Mouse (Mus musculus): ENCODE results near the gene Bach2. TPM values are rescaled to one million over a fixed set of nuclear protein-coding genes. Genes with fewer than 3 reads are reported as not detected.

Bach2 gene
- polyA plus RNA-seq, 1 experiment from 2014 or later: 6.7 TPM

DNA sequence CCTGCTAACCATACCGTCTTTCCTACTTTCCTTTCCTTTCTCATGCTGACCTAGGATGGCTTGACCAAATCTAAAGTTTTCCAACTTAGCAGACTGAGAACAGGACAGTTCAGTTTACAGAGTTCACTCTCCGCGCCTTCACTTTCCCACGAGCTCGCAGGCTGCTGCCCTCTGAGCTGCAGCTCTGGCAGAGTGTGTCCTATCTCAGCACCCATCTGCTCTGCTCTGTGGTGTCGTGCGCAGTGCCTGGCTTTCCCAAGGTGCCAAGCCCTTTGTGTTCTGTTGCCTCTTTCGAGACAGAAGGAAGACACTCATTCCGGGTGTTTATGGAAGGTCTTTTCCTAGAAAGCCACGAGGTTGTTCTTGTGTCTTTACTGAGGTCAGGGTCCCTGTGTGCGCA lies 300.4 kb downstream of the Bach2 start:
- no peak for ATAC-seq (replicated peaks; ENCODE audit: low FRiP score, low TSS enrichment, low read depth)
- peaks cover 19% of the 10 kb centered on the region; the same call in 1 of the 2 replicates for H3K4me1 ChIP-seq (replicated peaks; ENCODE audit: control insufficient read depth, insufficient read depth, low read length)
- no peaks in the 10 kb centered on the region for H3K27me3 ChIP-seq (replicated peaks; ENCODE audit: control insufficient read depth, insufficient read depth, low read length)
- no peak overlapping the region for H3K4me2 ChIP-seq (ENCODE audit: low read length)
- H3K36me3 ChIP-seq (ENCODE audit: control insufficient read depth, insufficient read depth, low read length): no peaks in the 10 kb centered on the region
- no peak overlapping the region for H3K9ac ChIP-seq (ENCODE audit: low read length)
- H3K4me3 ChIP-seq (ENCODE audit: low read depth, low read length): no peak overlapping the region
- no peaks in the 10 kb centered on the region for H3K9me3 ChIP-seq (ENCODE audit: control insufficient read depth, low read length)
- H3K27ac ChIP-seq (ENCODE audit: low read depth): no peak overlapping the region
- 69% methylated on average over 11 of the region's 11 CpGs for WGBS
- DNase-seq (ENCODE audit: low spot score): no peak

DNA sequence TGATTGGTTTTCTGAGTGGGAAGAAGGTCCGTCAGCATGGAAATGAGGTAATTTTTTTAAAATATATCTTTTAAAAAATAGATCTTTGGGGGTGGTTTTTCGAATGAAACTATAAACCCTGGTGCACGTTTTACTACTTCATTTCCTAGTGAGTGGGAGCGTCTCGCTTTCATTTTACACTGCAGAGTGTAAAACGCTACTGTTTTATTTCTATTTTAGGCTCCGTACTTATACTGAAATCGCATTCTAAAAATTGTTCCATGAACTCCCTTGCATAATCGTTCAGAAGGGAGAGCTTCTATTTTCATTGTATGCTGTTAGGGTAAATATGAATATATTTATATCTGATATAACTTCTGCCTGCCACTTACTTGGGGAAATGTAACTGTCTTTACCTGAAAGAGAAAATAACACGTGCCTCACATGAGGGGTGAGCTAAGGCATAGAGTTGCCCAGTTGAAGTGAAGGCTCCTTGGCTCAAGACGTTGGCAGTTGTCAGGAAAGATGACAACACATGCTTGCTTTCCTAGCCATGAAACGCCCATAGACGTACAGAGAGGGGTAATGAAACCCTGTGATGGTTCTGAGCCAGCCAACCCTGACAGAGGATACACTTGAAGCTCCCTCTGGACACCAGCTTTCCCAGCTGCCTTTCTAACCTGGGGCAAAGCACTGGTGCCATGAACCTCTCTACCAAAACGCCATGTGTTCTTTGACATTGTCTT lies 306.4 kb downstream of the Bach2 start:
- Histone ChIP-seq H3K27ac (ENCODE audit: low read depth) (no peak overlapping the region), H3K27me3 (replicated peaks; ENCODE audit: control insufficient read depth, insufficient read depth, low read length) (no peaks in the 10 kb centered on the region), H3K4me1 (replicated peaks; ENCODE audit: control insufficient read depth, insufficient read depth, low read length) (no peaks in the 10 kb centered on the region), H3K36me3 (ENCODE audit: control insufficient read depth, insufficient read depth, low read length) (no peaks in the 10 kb centered on the region), H3K9ac (ENCODE audit: low read length) (no peak overlapping the region), H3K9me3 (ENCODE audit: control insufficient read depth, low read length) (no peaks in the 10 kb centered on the region), H3K4me2 (ENCODE audit: low read length) (no peak overlapping the region), H3K4me3 (ENCODE audit: low read depth, low read length) (no peak overlapping the region)
- DNase-seq (ENCODE audit: low spot score) (no peak), ATAC-seq (replicated peaks; ENCODE audit: low FRiP score, low TSS enrichment, low read depth) (no peak)
- 88% methylated on average over 14 of the region's 14 CpGs for WGBS

DNA sequence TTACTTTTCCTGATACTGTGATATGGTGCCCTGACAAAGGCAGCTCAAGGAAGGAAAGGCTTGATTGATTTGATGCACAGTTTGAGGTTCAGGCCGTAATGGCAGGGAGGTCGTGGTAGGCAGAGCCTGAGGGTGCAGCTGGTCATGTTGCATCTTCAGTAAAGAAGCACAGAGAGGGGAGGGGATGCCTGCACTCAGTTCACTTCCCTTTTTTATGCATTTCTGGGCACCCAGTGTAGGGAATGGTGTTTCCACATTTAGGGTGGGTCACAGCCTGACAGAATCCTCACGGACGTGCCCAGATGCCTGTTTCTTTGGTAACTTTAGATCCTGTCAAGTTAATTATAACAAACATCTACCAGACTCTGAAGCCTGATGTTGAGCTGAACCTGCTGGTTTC lies 306.9 kb downstream of the Bach2 start:
- no peak overlapping the region for H3K27ac ChIP-seq (ENCODE audit: low read depth)
- no peak overlapping the region for H3K4me2 ChIP-seq (ENCODE audit: low read length)
- H3K36me3 ChIP-seq (ENCODE audit: control insufficient read depth, insufficient read depth, low read length): no peaks in the 10 kb centered on the region
- H3K4me3 ChIP-seq (ENCODE audit: low read depth, low read length): no peak overlapping the region
- 58% methylated on average over 4 of the region's 4 CpGs for WGBS
- H3K9ac ChIP-seq (ENCODE audit: low read length): no peak overlapping the region
- no peaks in the 10 kb centered on the region for H3K9me3 ChIP-seq (ENCODE audit: control insufficient read depth, low read length)
- ATAC-seq (replicated peaks; ENCODE audit: low FRiP score, low TSS enrichment, low read depth): no peak
- no peaks in the 10 kb centered on the region for H3K4me1 ChIP-seq (replicated peaks; ENCODE audit: control insufficient read depth, insufficient read depth, low read length)
- H3K27me3 ChIP-seq (replicated peaks; ENCODE audit: control insufficient read depth, insufficient read depth, low read length): no peaks in the 10 kb centered on the region
- no peak for DNase-seq (ENCODE audit: low spot score)

DNA sequence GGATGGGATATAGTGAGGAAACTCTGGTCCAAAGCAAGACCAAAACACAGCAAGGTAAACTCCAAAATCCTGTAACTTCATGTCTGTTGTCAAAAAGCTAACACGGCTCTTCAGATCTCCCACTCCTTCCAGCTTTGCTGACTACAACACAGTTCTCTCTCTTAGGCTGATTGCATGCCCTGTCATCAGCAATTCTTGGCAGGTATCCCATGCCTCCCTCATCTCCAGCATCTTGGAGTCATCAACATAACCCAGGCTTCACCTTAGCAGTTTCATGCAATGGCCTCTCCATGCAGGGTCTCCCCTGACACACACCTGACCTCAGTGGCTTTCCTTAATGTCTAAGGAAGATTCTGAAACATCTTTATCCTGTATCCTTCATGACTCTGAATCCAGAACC lies 310.5 kb downstream of the Bach2 start:
- H3K4me2 ChIP-seq (ENCODE audit: low read length): no peak overlapping the region
- H3K27me3 ChIP-seq (replicated peaks; ENCODE audit: control insufficient read depth, insufficient read depth, low read length): no peaks in the 10 kb centered on the region
- H3K9me3 ChIP-seq (ENCODE audit: control insufficient read depth, low read length): no peaks in the 10 kb centered on the region
- no peak overlapping the region for H3K27ac ChIP-seq (ENCODE audit: low read depth)
- ATAC-seq (replicated peaks; ENCODE audit: low FRiP score, low TSS enrichment, low read depth) (no peak), DNase-seq (ENCODE audit: low spot score) (no peak)
- H3K4me3 ChIP-seq (ENCODE audit: low read depth, low read length): no peak overlapping the region
- no peaks in the 10 kb centered on the region for H3K36me3 ChIP-seq (ENCODE audit: control insufficient read depth, insufficient read depth, low read length)
- no peaks in the 10 kb centered on the region for H3K4me1 ChIP-seq (replicated peaks; ENCODE audit: control insufficient read depth, insufficient read depth, low read length)
- 84% methylated on average over 1 of the region's 1 CpGs for WGBS
- no peak overlapping the region for H3K9ac ChIP-seq (ENCODE audit: low read length)

DNA sequence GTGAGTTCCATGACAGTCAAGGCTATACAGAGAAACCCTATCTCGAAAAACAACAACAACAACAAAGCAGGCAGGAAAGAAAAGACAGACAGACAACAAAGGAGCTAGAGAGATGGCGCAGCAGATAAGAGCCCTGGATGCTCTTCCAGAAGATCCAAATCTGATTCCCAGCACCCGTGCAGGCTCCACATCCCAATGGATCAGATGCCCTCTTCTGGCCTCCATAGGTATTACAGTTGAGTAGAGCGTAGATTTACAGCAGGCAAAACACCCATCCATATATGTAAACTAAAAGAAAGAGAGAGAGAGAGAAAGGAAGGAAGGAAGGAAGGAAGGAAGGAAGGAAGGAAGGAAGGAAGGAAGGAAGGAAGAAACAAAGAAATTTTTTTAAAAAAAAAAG lies 312.7 kb downstream of the Bach2 start:
- no peaks in the 10 kb centered on the region for H3K4me1 ChIP-seq (replicated peaks; ENCODE audit: control insufficient read depth, insufficient read depth, low read length)
- no peaks in the 10 kb centered on the region for H3K36me3 ChIP-seq (ENCODE audit: control insufficient read depth, insufficient read depth, low read length)
- ATAC-seq (replicated peaks; ENCODE audit: low FRiP score, low TSS enrichment, low read depth): no peak
- H3K4me3 ChIP-seq (ENCODE audit: low read depth, low read length): no peak overlapping the region
- WGBS: 61% methylated on average over 4 of the region's 4 CpGs
- H3K27ac ChIP-seq (ENCODE audit: low read depth): no peak overlapping the region
- H3K4me2 ChIP-seq (ENCODE audit: low read length): no peak overlapping the region
- no peak overlapping the region for H3K9ac ChIP-seq (ENCODE audit: low read length)
- H3K27me3 ChIP-seq (replicated peaks; ENCODE audit: control insufficient read depth, insufficient read depth, low read length): no peaks in the 10 kb centered on the region
- DNase-seq (ENCODE audit: low spot score): no peak
- no peaks in the 10 kb centered on the region for H3K9me3 ChIP-seq (ENCODE audit: control insufficient read depth, low read length)

DNA sequence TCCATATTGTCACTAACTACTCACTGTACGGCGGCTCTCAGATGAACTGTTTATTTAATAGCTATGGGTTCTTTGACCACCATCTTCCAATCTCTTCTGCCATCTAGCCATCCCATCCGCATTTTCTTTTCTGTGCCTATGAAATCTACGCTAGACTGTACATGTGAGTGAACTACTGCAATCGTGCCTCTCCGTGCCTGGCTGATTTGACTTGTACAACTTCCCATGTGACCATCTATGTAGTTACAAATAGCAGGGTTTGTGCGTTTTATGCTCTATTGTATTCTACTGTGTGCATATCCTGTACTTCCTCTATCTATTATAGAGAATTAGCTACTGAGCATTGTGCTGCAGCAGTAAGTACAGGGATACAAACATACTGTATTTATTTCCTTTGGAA lies 316.9 kb downstream of the Bach2 start:
- no peak overlapping the region for H3K27ac ChIP-seq (ENCODE audit: low read depth)
- no peak overlapping the region for H3K9ac ChIP-seq (ENCODE audit: low read length)
- WGBS: 90% methylated on average over 7 of the region's 7 CpGs
- no peaks in the 10 kb centered on the region for H3K27me3 ChIP-seq (replicated peaks; ENCODE audit: control insufficient read depth, insufficient read depth, low read length)
- no peak overlapping the region for H3K4me2 ChIP-seq (ENCODE audit: low read length)
- no peaks in the 10 kb centered on the region for H3K36me3 ChIP-seq (ENCODE audit: control insufficient read depth, insufficient read depth, low read length)
- no peak for ATAC-seq (replicated peaks; ENCODE audit: low FRiP score, low TSS enrichment, low read depth)
- no peaks in the 10 kb centered on the region for H3K9me3 ChIP-seq (ENCODE audit: control insufficient read depth, low read length)
- no peak overlapping the region for H3K4me3 ChIP-seq (ENCODE audit: low read depth, low read length)
- no peak for DNase-seq (ENCODE audit: low spot score)
- peaks cover 7% of the 10 kb centered on the region for H3K4me1 ChIP-seq (replicated peaks; ENCODE audit: control insufficient read depth, insufficient read depth, low read length)

DNA sequence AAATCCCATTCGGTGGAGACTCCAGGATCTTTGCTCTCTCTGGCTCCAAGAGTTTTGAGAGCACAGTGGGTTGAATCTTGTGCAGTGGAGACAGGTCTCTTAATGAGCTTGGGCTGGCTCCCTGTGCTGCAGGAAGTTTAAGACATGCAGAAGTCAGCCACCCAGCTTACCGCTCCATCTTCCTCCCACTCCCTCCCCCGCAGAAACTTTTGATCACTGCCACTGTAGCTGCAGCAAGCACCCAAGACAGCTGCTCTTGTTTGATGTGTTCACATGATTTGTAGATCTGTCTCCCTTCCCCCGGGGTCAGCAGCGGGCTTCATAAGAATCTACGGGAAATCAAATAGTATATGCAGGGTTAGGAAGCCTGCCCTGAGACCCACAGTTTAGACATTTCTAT lies 321.6 kb downstream of the Bach2 start:
- DNase-seq (ENCODE audit: low spot score) (no peak), ATAC-seq (replicated peaks; ENCODE audit: low FRiP score, low TSS enrichment, low read depth) (no peak)
- Histone ChIP-seq H3K27ac (ENCODE audit: low read depth) (no peak overlapping the region), H3K9ac (ENCODE audit: low read length) (no peak overlapping the region), H3K4me3 (ENCODE audit: low read depth, low read length) (no peak overlapping the region), H3K36me3 (ENCODE audit: control insufficient read depth, insufficient read depth, low read length) (peaks cover 9% of the 10 kb centered on the region; the same call in 1 of the 2 replicates), H3K9me3 (ENCODE audit: control insufficient read depth, low read length) (no peaks in the 10 kb centered on the region), H3K4me2 (ENCODE audit: low read length) (no peak overlapping the region), H3K4me1 (replicated peaks; ENCODE audit: control insufficient read depth, insufficient read depth, low read length) (peaks cover 12% of the 10 kb centered on the region), H3K27me3 (replicated peaks; ENCODE audit: control insufficient read depth, insufficient read depth, low read length) (no peaks in the 10 kb centered on the region)
- WGBS: 13% methylated on average over 6 of the region's 6 CpGs

DNA sequence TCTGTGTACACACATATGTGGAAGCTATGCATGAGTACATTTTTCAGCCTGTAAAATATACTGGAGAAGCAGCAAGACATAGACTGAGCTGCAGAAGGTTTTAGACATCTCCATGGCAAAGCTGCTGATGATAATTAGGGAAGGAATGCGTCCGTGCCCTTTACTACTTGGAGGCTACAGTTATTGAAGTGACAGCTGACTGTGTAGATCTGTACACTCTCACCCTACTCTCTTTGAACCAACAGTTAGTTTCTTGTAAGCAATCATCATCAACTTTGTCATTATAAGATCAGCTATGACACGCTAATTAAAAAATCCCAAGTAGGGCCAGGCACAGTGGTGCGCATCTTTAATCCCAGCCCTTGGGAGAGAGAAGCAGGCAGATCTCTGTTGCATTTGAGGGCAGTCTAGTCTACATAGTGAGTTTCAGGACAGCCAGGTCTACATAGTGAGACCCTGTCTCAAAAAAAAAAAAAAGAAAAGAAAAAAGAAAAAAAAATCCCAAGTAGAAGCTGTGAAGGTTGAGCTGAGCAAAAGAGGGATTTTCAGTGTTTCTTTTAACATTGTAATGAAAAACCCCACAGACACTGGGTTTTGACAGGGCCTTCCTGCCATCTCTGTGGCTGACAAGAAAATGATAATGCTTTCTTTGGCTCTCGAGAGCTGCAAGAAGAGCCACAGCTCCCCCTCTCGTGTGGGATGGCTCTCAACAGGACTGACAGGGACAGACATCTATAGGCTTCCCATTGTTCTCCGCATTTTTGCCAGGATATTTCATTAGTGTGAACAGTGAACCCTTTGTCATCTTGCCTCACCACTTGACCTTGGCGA lies 322.3 kb downstream of the Bach2 start:
- DNase-seq (ENCODE audit: low spot score): no peak
- no peak overlapping the region for H3K4me3 ChIP-seq (ENCODE audit: low read depth, low read length)
- H3K9ac ChIP-seq (ENCODE audit: low read length): no peak overlapping the region
- no peak overlapping the region for H3K27ac ChIP-seq (ENCODE audit: low read depth)
- H3K9me3 ChIP-seq (ENCODE audit: control insufficient read depth, low read length): no peaks in the 10 kb centered on the region
- ATAC-seq (replicated peaks; ENCODE audit: low FRiP score, low TSS enrichment, low read depth): no peak
- no peak overlapping the region for H3K4me2 ChIP-seq (ENCODE audit: low read length)
- H3K4me1 ChIP-seq (replicated peaks; ENCODE audit: control insufficient read depth, insufficient read depth, low read length): peaks cover 12% of the 10 kb centered on the region
- peaks cover 9% of the 10 kb centered on the region; the same call in 1 of the 2 replicates for H3K36me3 ChIP-seq (ENCODE audit: control insufficient read depth, insufficient read depth, low read length)
- 60% methylated on average over 8 of the region's 8 CpGs for WGBS
- H3K27me3 ChIP-seq (replicated peaks; ENCODE audit: control insufficient read depth, insufficient read depth, low read length): no peaks in the 10 kb centered on the region

All from intestine, embryonic 14.5 days (tissue).